Mouse (Mus musculus) C2C12 (cell line): ENCODE data around the gene St6galnac4.

Source experiments
- CEBPB ChIP-seq: IDR thresholded peaks from one replicate; pipeline ENCODE4 v1.6.1; 2011; ENCODE audit warnings: low read depth, mild to moderate bottlenecking, control low read depth, moderate library complexity
- CTCF ChIP-seq: IDR thresholded peaks from one replicate; pipeline ENCODE4 v1.5.1; 2011; ENCODE audit not compliant: control insufficient read depth, insufficient read depth, insufficient read length
- MAX ChIP-seq: IDR thresholded peaks from one replicate; pipeline ENCODE4 v1.6.1; 2011; ENCODE audit warnings: mild to moderate bottlenecking, control low read depth
- MYOD1 ChIP-seq: IDR thresholded peaks from one replicate; pipeline ENCODE4 v1.6.1; 2011; ENCODE audit warnings: low read depth; ENCODE audit not compliant: control insufficient read depth, insufficient read length
- USF1 ChIP-seq: IDR thresholded peaks from one replicate; pipeline ENCODE4 v1.6.1; 2011; ENCODE audit warnings: low read depth, mild to moderate bottlenecking, control low read depth, moderate library complexity

- TF ChIP-seq USF1 (no peak), CTCF (no peak), MAX (no peak), CEBPB (no peak), MYOD1 (no peak)
These were observed 8.5 kb upstream of the St6galnac4 start for GRCm38 (mm10) chr2:32578146-32579046.
